Mouse (Mus musculus) forebrain, embryonic 13.5 days (tissue): ENCODE measurements at regions not wholly inside any gene's neighbourhood (a gene's known extent, or its start where the extent isn't known, plus 50 kb on each side); places are given as distances from the start of the nearest gene placed in this dataset.

Experiments used
- ATAC-seq: fragments of 200-750 bp; cut with Nextera tagmentation; 2 replicates; pipeline ENCODE4 v1.8.0; 2017
- H3K27ac ChIP-seq: fragments of 300-500 bp; sonication (generic); 2 replicates; pipeline ENCODE4 v1.5.1; 2015; ENCODE audit warnings: inconsistent platforms, mild to moderate bottlenecking, moderate library complexity
- H3K27me3 ChIP-seq: fragments of 300-500 bp; sonication (generic); 2 replicates; pipeline ENCODE4 v1.6.1; 2015; ENCODE audit warnings: mild to moderate bottlenecking, inconsistent platforms
- H3K36me3 ChIP-seq: fragments of 300-500 bp; sonication (generic); 2 replicates; pipeline ENCODE4 v1.6.1; 2015; ENCODE audit warnings: mild to moderate bottlenecking, inconsistent platforms; ENCODE audit not compliant: poor library complexity, severe bottlenecking
- H3K4me1 ChIP-seq: fragments of 300-500 bp; sonication (generic); 2 replicates; pipeline ENCODE4 v1.6.1; 2015; ENCODE audit warnings: inconsistent platforms
- H3K4me2 ChIP-seq: fragments of 300-500 bp; sonication (generic); 2 replicates; pipeline ENCODE4 v1.6.1; 2015; ENCODE audit warnings: inconsistent platforms, mild to moderate bottlenecking, moderate library complexity
- H3K4me3 ChIP-seq: fragments of 300-500 bp; sonication (generic); 2 replicates; pipeline ENCODE4 v1.5.1; 2015; ENCODE audit warnings: mild to moderate bottlenecking, inconsistent platforms
- H3K9ac ChIP-seq: fragments of 300-500 bp; sonication (generic); 2 replicates; pipeline ENCODE4 v1.6.1; 2015; ENCODE audit warnings: mild to moderate bottlenecking, inconsistent platforms
- H3K9me3 ChIP-seq: fragments of 300-500 bp; sonication (generic); replicated peaks from 2 replicates; pipeline ENCODE4 v1.6.1; 2016; ENCODE audit warnings: inconsistent platforms
- WGBS: fragments of 180-500 bp; shearing (Covaris S2); methylation state at CpG from one replicate; pipeline ENCODE4 v1.1.7; 2015; 5-methylcytosine and 5-hydroxymethylcytosine counted together

DNA sequence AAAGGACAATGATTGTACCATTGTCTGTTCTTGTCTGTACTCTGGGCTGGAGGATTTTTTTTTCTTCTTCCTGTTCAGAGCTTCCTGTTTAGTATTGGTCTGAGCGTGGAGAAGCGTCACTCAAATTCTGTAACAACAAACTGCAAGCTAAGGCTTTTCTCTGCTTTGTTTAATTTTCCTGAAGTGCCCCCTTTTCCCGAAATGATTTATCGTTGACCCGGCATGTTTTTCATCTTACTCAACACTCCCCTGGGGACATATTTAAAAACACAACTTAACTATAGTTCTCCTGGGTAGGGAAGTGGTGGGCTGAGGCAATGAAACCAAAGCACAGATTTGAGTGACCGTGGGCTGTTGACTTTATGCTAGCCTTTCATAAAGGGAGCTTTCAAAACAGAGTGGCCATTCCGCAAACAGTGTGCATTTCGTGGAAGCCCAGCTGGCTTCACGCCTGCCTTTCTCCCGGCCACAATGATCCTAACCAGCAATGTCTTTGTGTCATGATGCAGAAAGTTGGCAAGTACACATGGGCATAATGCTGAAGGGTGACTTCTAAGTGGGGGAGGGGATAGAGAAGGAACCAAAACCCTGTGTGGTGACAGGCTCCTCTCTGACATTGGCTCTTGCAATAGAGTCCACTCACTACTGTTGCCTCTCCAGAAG is 79.8 kb upstream of the Bmp2k start:
- H3K9ac ChIP-seq: no peak overlapping the region
- no peaks in the 10 kb centered on the region for H3K36me3 ChIP-seq
- no peak overlapping the region for H3K4me2 ChIP-seq
- no peak overlapping the region for H3K4me3 ChIP-seq
- 0 out of 2 replicates have a peak, but pooled peaks cover 3% of the 10 kb centered on the region for H3K4me1 ChIP-seq
- no peaks in the 10 kb centered on the region for H3K9me3 ChIP-seq
- WGBS: 52% methylated on average over 10 of the region's 10 CpGs
- no peak overlapping the region for H3K27ac ChIP-seq
- peak; percentile 51; the same call in 1 of the 2 replicates for ATAC-seq
- no peaks in the 10 kb centered on the region for H3K27me3 ChIP-seq

DNA sequence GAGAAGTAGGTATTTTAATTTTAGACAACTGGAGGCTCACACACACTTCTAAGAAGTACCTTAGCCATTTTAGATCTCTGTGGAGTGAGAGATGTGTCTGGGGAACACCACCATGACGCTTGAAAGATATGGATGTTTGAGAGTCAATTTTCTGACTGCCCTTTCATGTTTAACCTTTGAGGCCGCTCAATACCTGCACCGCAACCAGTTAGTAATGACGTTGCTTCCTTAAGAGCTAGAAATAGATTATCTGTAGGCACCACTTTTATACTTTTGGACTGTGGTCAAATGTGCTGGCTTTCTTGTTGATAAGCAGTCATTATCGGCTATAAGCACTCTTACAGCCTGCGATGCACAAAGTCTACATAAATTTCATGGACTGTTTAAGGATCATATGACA is 78.3 kb upstream of the Bmp2k start:
- no peak overlapping the region for H3K9ac ChIP-seq
- 0 out of 2 replicates have a peak, but pooled peaks cover 3% of the 10 kb centered on the region for H3K4me1 ChIP-seq
- no peaks in the 10 kb centered on the region for H3K9me3 ChIP-seq
- 93% methylated on average over 6 of the region's 6 CpGs for WGBS
- no peak overlapping the region for H3K27ac ChIP-seq
- H3K4me2 ChIP-seq: no peak overlapping the region
- no peaks in the 10 kb centered on the region for H3K36me3 ChIP-seq
- ATAC-seq: no peak
- no peaks in the 10 kb centered on the region for H3K27me3 ChIP-seq
- no peak overlapping the region for H3K4me3 ChIP-seq

DNA sequence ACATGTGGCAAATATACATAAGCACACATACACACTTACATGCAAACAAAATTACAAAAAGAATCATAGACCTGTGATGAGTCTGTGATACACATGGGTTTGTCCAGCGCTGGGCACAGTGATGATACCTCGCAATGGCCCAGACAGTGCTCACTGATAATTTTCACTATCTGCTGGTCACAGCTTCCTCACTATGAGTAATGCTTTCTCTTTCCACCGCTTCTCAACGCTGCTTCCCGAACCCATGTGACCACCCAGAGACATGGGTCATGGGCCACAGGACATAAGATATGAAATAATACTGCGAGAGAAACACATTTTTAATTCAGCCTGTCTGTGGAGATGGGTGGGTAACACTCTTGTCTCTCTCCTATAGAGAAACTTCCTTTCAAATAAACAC is 76.5 kb upstream of the Bmp2k start:
- no peaks in the 10 kb centered on the region for H3K27me3 ChIP-seq
- no peak overlapping the region for H3K4me3 ChIP-seq
- no peak overlapping the region for H3K27ac ChIP-seq
- no peaks in the 10 kb centered on the region for H3K9me3 ChIP-seq
- no peaks in the 10 kb centered on the region for H3K36me3 ChIP-seq
- ATAC-seq: no peak
- no peak overlapping the region for H3K4me2 ChIP-seq
- H3K9ac ChIP-seq: no peak overlapping the region
- 90% methylated on average over 6 of the region's 6 CpGs for WGBS
- H3K4me1 ChIP-seq: 0 out of 2 replicates have a peak, but pooled peaks cover 3% of the 10 kb centered on the region

DNA sequence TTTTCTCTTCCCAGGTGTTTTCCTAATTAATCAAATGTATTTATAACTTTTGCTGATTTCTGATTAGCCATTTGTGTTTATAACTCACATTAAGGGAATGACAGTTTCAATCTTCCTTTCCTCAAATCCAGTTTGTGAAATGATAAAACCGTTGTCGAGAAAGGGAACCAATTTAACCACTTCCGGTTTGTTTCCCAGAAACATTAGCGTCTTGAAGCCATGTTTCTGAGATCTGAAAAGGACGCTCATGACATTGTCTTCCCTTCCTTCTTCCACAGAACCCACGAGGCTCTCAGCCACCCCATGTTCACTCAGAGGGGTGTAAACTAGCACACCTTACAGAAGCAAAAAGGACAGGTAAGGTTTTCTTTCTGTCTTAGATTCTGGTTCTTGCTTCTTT is 76.0 kb upstream of the Bmp2k start:
- Histone ChIP-seq H3K4me1 (0 out of 2 replicates have a peak, but pooled peaks cover 3% of the 10 kb centered on the region), H3K9ac (no peak overlapping the region), H3K27ac (no peak overlapping the region), H3K27me3 (no peaks in the 10 kb centered on the region), H3K4me2 (no peak overlapping the region), H3K9me3 (no peaks in the 10 kb centered on the region), H3K4me3 (no peak overlapping the region), H3K36me3 (no peaks in the 10 kb centered on the region)
- WGBS: 89% methylated on average over 6 of the region's 6 CpGs
- ATAC-seq: no peak

DNA sequence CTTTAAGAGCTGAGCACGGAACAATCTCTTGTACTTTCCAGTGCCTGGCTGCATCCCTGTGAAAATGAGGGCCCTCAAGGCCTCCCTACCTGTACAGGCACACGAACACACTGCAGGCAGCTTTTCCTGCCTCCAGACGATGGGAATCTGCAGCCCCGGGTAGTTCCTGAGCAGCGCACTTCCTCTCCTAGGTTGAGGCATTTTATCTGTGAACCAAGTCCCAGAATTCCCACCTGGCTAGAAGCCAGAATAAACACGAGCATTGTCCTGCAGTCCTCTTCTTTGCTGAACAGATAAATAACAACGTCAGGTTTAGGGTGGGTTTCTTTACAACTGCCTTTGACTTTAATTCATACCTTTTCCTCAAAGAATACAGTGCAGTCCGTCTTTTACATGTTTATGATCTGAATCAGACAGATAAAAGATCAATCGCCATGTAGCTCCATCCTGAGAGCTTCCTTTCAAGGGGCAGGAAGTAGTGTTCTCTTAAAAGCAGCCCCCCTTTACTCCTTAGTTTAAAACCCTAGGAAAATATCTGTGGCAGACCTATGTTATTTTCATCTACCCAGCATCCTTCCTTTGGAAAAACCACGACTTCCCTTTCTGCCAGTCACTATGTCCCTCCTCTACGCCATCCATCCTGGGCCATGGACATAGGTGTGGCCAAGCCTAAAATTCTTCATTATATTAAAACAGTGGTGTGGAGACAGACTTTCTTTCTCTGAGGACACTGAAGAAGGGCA is 75.3 kb upstream of the Bmp2k start:
- no peak overlapping the region for H3K9ac ChIP-seq
- no peaks in the 10 kb centered on the region for H3K27me3 ChIP-seq
- no peak overlapping the region for H3K27ac ChIP-seq
- no peaks in the 10 kb centered on the region for H3K36me3 ChIP-seq
- 0 out of 2 replicates have a peak, but pooled peaks cover 3% of the 10 kb centered on the region for H3K4me1 ChIP-seq
- WGBS: 72% methylated on average over 11 of the region's 11 CpGs
- H3K4me2 ChIP-seq: no peak overlapping the region
- H3K4me3 ChIP-seq: no peak overlapping the region
- no peaks in the 10 kb centered on the region for H3K9me3 ChIP-seq
- ATAC-seq: no peak

DNA sequence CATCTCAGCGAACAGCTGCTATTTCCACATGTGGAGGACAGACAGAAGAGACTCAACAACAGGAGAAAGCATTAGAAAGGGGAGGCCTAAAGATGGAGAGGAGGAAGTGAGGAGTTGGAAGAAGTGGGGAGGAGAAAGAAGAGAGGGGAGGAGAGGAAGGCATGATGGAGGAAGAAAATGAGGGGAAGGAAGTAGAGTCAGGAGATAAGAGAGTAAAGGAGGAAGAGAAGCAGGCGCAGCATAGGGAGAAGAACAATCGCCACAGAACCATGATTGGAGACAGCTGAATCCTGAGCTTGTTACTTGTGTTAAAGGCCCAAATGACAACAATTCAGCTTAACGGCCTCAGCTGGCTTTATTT is 74.8 kb upstream of the Bmp2k start:
- Histone ChIP-seq H3K4me1 (0 out of 2 replicates have a peak, but pooled peaks cover 2% of the 10 kb centered on the region), H3K27me3 (no peaks in the 10 kb centered on the region), H3K9ac (no peak overlapping the region), H3K27ac (no peak overlapping the region), H3K4me3 (no peak overlapping the region), H3K36me3 (no peaks in the 10 kb centered on the region), H3K4me2 (no peak overlapping the region), H3K9me3 (no peaks in the 10 kb centered on the region)
- ATAC-seq: no peak
- WGBS: 37% methylated on average over 4 of the region's 4 CpGs

DNA sequence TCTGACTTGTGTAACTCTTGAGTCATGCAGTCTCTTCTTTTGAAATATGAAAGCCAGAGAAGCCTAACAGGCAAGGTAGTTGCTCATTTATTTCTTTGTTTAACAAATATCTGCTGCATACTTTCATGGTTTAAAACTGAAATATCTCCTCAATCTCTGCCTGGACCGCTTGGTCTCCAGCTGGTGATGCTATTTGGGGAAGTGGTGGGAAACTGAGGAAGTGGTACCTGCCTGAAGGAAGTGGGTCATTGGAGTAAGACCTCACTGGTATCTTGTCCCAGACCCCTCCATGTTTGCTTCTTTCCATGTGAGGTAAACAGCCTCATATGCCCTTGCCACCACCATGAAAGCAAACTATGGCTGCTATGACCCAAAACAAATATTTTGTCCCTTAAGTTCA is 74.0 kb upstream of the Bmp2k start:
- Histone ChIP-seq H3K27ac (no peak overlapping the region), H3K4me2 (no peak overlapping the region), H3K27me3 (no peaks in the 10 kb centered on the region), H3K36me3 (no peaks in the 10 kb centered on the region), H3K9me3 (no peaks in the 10 kb centered on the region), H3K4me1 (no peaks in the 10 kb centered on the region), H3K4me3 (no peak overlapping the region), H3K9ac (no peak overlapping the region)
- WGBS: 86% methylated on average over 1 of the region's 1 CpGs
- no peak for ATAC-seq

DNA sequence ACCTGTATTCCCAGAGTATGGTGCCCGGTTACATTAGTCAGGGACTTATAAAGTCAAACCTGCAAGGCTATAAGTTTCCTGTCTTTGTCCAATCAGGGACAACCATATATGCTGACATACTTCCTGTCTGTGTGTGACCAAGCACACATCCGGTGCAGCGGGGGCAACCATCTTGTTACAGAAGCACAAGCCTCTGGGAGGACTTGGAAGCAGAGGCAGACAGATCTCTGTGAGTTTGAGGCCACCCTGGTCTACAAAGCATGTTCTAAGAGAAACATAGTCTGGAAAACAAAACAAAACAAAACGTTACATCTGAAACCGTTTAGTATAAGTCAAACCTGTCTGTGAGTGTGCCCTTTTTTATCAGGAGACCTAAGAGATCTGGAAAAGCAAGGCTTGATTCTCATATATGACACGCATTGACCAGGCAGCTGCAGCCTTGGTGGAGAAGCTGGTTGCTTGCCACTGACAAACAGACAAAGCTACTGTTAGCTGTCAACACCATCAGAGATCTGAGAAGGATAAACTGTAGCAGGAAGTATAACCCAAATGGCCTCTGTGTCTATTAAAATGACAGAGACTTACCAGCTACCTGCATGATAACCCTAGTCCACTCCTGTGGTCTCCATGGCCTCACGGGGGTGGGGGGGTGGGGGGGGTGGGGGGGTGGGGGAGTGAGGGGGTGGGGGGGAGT is 72.6 kb upstream of the Bmp2k start:
- H3K4me3 ChIP-seq: no peak overlapping the region
- 91% methylated on average over 6 of the region's 7 CpGs for WGBS
- ATAC-seq: no peak
- H3K27ac ChIP-seq: no peak overlapping the region
- no peaks in the 10 kb centered on the region for H3K27me3 ChIP-seq
- H3K4me2 ChIP-seq: no peak overlapping the region
- no peak overlapping the region for H3K9ac ChIP-seq
- H3K4me1 ChIP-seq: no peaks in the 10 kb centered on the region
- H3K36me3 ChIP-seq: no peaks in the 10 kb centered on the region
- no peaks in the 10 kb centered on the region for H3K9me3 ChIP-seq

DNA sequence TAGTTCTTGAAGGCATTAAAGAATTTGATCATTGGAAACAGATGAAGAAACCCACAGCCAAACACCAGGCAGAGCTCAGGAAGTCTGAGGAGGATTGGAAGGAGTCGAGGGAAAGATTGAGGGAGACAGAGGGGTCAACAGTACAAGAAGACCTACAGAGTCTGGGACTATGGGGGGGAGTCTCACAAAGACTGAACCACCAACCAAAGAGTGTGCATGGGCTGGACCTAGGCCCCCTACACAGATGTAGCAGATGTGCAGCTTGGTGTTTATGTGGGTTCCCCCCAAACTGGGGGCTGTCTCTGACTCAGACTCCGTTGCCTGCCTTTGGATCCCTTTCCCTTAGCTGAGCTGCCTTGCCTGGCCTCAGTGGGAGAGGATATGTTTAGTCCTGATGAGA is 71.5 kb upstream of the Bmp2k start:
- no peak for ATAC-seq
- Histone ChIP-seq H3K4me1 (no peaks in the 10 kb centered on the region), H3K9ac (no peak overlapping the region), H3K9me3 (no peaks in the 10 kb centered on the region), H3K36me3 (no peaks in the 10 kb centered on the region), H3K27me3 (no peaks in the 10 kb centered on the region), H3K4me2 (no peak overlapping the region), H3K27ac (no peak overlapping the region), H3K4me3 (no peak overlapping the region)
- WGBS: 82% methylated on average over 2 of the region's 2 CpGs

DNA sequence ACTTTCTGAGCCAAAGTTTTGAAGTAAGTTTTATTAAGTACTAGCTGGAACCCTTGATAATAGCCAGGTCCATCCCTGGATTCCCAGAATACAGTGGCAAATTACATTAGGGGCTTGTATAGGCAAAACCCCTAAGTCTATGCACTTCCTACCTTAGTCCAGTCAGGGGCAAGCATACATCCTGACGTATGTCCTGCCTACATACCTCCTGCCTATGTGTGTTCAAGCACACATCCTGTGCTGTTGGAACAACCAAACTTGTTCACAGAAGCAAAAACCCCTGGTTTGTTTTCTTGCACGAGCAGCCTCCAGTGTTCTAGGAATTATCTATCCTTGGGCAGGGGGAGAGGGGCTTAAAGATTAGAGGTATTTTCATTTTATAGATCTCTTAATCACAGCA is 66.4 kb upstream of the Bmp2k start:
- Histone ChIP-seq H3K4me1 (no peaks in the 10 kb centered on the region), H3K9me3 (no peaks in the 10 kb centered on the region), H3K4me3 (no peak overlapping the region), H3K4me2 (no peak overlapping the region), H3K36me3 (no peaks in the 10 kb centered on the region), H3K27ac (no peak overlapping the region), H3K9ac (no peak overlapping the region), H3K27me3 (no peaks in the 10 kb centered on the region)
- 69% methylated on average over 2 of the region's 2 CpGs for WGBS
- ATAC-seq: no peak

DNA sequence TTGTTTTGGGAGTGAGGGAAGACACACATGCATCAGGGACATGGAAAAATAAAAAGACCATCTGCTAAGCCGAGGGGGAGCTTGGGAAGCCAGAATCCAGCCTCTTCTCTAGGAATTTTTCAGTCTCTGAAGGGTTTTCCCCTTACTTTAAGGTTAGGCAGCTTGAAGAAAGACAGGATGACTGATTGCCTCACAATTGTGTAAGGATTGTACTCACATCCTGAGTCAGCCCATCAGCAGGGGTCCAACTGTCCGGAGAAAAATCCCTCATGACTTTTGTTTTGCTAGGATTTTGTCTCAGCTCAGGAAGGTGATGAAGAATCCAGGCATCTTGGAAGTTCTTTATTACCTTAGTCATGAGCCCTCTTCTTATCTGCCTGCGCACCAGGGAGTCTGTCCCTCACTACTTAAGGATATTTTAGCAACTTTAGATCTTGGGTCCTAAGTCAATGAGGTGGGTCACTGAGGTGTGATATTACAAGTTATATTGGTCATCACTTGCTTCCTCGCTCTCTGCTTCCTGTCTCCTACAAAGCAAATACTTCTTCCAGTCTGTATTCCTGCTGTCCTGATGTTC is 65.8 kb upstream of the Bmp2k start:
- ATAC-seq: no peak
- 67% methylated on average over 4 of the region's 4 CpGs for WGBS
- H3K4me2 ChIP-seq: no peak overlapping the region
- no peak overlapping the region for H3K9ac ChIP-seq
- H3K36me3 ChIP-seq: no peaks in the 10 kb centered on the region
- H3K27me3 ChIP-seq: no peaks in the 10 kb centered on the region
- no peak overlapping the region for H3K4me3 ChIP-seq
- H3K27ac ChIP-seq: no peak overlapping the region
- no peaks in the 10 kb centered on the region for H3K4me1 ChIP-seq
- no peaks in the 10 kb centered on the region for H3K9me3 ChIP-seq

DNA sequence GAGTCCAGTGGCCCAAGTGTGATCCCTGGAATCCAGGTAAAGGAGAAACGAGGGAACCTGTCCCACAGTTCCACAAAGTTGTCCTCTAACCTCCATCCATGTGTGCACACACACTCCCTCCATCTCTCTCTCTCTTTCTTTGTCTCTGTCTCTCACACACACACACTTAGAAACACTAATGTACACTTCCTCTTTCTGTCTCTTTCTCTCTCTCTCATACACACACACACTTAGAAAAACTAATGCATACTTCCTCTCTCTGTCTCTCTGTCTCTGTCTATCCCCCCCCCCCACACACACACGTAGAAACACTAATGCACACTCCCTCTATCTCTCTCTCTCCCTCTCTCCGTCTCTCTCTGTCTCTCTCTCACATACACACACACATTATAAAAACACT is 61.2 kb upstream of the Bmp2k start:
- Histone ChIP-seq H3K4me1 (peaks cover 13% of the 10 kb centered on the region), H3K9ac (no peak overlapping the region), H3K9me3 (no peaks in the 10 kb centered on the region), H3K4me2 (no peak overlapping the region), H3K27me3 (no peaks in the 10 kb centered on the region), H3K36me3 (no peaks in the 10 kb centered on the region), H3K27ac (no peak overlapping the region), H3K4me3 (no peak overlapping the region)
- 75% methylated on average over 3 of the region's 3 CpGs for WGBS
- no peak for ATAC-seq
